Mouse (Mus musculus) mouse trophoblast stem cell (cell line): ENCODE results near the gene Dnmbp.
"Not testable (repeated sequence)": the region's sequence is repeated elsewhere in the genome, so short reads cannot be mapped to it uniquely, and the experiment has no call there.

ENCODE experiments used
- in situ Hi-C, 2 experiments: fragments of 300-500 bp; cut with MseI, MboI; formaldehyde crosslinking; loops; 2 replicates in 1 of 2; 3 replicates in 1 of 2; pipeline ENCODE4 v1.15.1; 2025

Dnmbp gene

DNA sequence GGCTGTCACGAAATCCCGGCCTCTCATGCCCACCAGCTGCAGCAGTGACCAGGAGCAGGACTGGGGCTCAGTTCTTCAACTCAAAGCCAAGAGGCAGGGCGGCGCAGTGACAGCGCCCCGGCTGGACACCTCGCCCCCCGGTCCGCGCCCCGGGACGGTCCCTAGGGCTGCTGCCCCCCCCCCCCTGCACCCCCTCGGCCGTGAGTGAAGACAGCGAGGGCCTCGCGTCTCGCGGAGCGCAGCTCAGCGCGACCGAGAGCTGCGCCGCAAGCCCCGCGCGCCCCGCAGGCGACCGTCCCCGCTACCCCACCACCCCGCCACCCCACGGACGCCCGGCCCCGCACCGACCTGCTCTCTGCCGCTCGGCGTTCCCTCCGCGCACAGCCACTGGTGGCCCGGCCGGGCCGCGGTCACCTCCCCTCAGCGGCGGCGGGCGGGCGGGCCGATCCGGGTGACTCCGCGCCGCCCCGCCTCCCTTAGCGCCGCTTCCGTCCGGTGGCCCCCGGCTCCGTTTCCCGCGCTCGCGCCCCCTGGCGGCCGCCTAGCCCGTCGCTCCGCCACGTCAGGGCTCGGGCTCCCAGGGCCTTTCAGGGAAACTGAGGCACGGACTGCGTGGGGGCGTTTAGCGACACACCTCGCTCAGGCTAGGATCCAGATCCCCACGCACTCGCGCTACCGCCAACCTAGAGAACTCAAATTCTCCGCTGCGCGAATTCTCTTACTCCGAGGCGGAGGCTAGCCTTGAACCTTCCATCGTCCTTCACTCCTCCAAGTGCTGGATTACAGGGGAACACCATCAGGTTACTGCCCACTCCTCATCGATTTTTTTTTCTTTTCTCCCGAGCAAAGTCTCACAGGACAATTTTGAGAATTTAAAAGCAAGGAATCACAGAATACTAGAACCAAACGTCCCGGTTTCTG is at the start of gene Dnmbp:
Dnmbp (minus strand) TSS at position 423 of the 921 bp plus-strand sequence.
- in situ Hi-C loops: no loop called here

DNA sequence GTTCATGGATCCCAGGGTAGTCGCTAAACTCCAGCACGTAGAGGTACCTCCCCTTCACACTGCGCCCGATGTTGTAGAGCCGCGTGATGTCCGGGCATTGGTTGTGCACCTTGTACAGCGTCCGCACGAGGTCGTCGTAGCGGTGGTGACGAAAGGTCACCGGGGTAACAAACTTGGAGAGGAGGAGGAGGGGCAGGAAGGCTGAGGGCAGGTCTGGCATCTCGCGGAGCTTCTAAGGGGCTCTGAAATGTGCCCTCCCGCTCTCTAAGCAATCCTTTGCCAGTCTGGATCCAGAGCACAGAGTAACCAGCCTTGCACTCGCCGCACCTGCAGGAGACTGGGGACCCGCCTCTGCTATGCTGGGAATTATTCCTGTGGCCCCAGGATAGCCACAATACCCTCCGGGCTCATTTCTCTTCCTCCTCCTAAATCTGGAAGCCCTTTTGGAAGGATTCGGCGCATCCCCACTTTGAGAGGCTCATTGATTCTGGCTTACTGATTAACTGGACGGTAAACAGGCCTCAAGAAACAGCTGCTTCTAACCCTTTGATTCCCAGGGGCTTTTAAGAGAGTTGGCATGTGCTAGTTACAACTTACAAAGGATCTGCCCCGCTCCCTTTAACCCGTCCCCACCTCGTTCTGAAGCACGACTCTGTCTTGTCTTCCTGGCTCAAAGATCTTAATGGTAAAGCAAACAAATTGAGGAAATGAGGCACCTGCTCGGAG is 46.2 kb upstream of the Dnmbp start, which contains the start of gene Cpn1:
Cpn1 (minus strand) TSS at position 488 of the 726 bp plus-strand sequence.
- in situ Hi-C loops: no loop called here

DNA sequence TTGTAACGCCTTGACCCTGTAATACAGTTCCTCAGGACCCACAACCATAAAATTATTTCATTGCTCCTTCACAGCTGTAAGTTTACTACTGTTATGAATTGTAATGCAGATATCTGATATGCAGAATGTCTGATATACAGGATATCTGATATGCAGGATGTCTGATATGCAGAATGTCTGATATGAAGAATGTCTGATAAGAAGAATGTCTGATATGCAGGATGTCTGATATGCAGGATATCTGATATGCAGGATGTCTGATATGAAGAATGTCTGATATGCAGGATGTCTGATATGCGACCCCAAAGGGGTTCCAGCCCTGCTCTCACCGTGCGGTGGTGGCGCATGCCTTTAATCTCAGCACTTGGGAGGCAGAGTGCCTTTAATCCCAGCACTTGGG is 42.0 kb upstream of the Dnmbp start:
- in situ Hi-C loops: no loop called here

DNA sequence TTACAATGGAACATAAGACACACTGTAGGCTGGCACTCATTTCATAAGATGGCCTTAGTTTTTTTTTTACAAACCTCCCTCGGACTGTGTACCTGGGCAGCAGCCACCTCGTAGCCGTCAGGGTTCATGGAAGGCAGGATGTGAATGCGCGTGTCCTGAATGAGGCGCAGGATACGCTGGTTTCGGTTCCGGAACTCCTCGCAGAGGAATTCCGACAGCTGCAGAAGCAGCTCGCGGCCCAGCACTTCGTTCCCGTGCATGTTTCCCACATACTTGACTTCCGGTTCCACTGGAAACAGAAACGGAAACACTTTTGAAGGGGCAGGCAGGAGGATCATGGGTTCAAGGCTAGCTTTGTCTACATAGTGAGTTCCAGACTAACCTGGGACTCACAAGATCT is 40.7 kb upstream of the Dnmbp start:
- in situ Hi-C loops: no loop called here

DNA sequence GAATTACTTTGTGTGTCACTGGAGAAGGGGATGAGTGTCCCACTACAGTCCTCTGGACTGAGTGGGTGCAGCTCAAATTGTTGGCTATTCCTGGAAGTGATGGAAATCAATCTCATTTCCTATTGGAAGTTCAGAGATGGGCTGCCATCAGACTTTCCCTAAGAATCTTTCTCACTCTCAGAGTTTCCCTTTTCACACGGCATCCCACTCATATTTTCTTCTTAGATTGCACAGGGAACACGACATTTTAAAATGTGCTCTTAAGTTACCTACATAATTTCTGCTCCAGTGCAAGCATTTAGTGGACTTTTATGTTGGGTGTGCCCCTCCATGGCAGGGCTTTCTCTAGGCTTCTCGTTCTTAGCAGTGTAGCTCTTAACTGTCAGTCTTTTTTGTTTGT is 37.8 kb upstream of the Dnmbp start:
- in situ Hi-C loops: no loop called here

GRCm38 (mm10) chr19:43976661-43977060 is 36.7 kb upstream of the Dnmbp start:
- in situ Hi-C loops: no loop called here

- in situ Hi-C loops: no loop called here
Observed at GRCm38 (mm10) chr19:43974221-43974620, 34.2 kb upstream of the Dnmbp start.

DNA sequence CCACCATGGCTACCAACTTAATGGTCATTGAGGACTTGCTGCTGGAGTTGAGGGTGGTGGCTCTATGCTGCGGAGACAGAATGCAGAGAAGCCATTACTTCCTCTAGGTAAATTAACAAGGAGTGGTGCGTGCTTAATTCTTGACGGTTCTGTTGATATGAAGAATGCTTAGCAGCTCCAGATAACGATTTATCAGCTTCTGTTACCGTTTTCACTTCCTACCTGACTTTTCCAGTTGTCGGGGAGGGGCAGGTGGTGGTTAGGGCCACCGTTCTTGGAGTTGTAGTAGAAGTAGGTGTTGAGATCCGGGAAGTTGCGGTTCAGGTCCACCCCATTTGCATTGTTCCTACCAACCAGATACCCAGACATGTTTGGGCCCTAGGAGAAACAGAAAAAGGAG is 33.7 kb upstream of the Dnmbp start:
- in situ Hi-C loops: no loop called here

DNA sequence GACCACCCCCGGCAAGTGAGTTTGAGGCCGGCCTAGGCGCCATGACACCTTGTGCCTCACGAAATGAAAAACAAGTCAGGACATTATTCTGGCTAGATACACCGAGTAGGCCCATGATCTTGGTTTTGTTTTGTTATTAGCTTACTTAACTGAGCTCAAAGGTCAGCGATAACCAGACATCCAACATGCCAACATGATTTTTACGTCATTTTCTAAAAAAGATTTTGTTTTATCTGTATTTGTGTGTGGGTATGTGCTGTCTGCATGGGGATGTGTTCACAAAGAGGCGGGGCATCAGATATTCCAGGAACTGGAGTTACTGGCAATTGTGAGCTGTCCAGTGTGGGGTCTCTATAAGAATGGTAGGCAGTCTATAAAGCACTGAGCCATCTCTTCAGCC is 32.1 kb upstream of the Dnmbp start:
- in situ Hi-C loops: no loop called here

- in situ Hi-C loops: no loop called here
Observed at GRCm38 (mm10) chr19:43968436-43969026, 28.5 kb upstream of the Dnmbp start.

DNA sequence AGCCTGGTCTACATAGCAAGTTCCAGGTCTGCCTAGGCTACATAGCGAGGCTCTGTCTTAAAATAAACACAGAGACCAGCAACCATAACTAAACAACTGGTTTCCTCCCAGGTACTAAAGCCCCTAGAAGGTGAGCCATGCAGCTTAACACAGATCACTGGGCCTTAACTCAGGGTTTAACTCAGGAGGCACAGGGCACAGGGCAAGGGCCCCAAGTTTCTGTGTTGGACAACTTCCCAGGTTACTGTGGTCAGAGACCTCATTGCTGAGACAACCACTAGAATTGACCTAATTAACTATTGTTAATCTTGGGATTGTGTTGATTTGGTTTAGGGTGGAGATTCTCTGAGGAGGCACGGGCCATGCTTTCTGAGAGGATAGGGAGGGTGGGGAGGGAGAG is 26.5 kb upstream of the Dnmbp start:
- in situ Hi-C loops: no loop called here

GRCm38 (mm10) chr19:43965496-43966085 is 25.6 kb upstream of the Dnmbp start:
- in situ Hi-C loops: no loop called here

GRCm38 (mm10) chr19:43962795-43963194 is 22.8 kb upstream of the Dnmbp start:
- in situ Hi-C loops: no loop called here

DNA sequence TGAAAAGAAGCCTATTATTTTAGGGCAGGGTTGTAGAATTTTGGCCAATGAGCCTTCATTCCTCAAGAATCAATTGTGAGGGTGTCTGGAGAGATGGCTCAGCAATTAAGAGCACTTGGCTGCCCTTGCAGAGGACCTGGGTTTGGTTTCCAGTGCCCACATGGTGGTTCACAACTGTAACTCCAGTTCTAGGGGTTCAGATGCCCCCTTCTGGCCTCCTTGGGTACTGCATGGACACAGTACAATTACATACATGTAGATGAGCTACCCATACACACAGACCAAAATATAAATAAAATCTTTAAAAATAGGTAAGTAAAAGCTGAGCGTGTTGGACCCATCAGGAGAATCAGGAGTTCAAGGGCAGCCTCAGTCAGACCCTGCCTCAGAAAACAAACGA is 21.2 kb upstream of the Dnmbp start:
- in situ Hi-C loops: no loop called here

GRCm38 (mm10) chr19:43960014-43960413 is 20.0 kb upstream of the Dnmbp start:
- in situ Hi-C loops: no loop called here

GRCm38 (mm10) chr19:43959162-43959561 is 19.2 kb upstream of the Dnmbp start:
- in situ Hi-C loops: loop anchor here in 1 of 2 experiments (5.0 kb wide), 1 partner anchor 127 kb away; no protein-coding TSS in a partner anchor

DNA sequence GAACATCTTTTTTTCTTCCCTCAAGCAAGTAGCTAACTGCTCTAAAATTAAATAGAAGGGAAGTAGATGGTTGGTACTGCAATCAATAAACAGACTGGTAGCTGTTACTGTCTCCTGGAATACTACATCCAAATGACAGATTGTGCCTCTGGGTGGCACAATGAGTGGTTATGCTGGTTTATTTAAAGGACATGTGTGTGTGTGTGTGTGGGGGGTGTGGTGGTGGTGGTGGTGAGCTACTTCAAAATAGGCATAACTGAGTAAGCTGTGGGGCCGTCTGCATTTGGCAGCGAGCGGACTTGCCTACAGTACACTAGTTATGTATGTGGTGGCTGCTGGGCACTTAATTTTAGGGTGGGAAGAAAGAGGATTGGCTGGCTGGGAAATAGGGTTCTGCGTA is 17.9 kb upstream of the Dnmbp start:
- in situ Hi-C loops: loop anchor here in 1 of 2 experiments (5.0 kb wide), 1 partner anchor 126 kb away; no protein-coding TSS in a partner anchor

DNA sequence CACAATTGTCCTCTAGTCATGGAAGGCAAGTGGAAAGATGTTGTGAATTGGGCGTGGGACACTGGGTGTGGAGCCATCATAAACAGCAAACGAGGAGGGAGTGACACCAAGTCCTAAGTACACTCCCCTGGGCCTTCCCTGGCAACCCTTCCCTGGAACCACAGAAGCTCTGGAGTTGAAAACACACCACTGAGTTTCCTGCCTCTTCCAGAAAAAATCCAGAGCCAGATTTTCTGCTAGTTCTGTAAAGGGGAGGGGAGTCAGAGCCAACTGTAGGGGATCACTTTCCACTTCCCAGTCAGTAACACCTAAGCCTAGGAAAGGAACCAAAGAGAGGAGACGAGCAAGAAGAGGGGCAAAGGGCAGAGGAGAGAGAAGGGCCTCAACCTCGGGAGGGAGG is 17.4 kb upstream of the Dnmbp start:
- in situ Hi-C loops: loop anchor here in 1 of 2 experiments (5.0 kb wide), 1 partner anchor 125 kb away; no protein-coding TSS in a partner anchor

DNA sequence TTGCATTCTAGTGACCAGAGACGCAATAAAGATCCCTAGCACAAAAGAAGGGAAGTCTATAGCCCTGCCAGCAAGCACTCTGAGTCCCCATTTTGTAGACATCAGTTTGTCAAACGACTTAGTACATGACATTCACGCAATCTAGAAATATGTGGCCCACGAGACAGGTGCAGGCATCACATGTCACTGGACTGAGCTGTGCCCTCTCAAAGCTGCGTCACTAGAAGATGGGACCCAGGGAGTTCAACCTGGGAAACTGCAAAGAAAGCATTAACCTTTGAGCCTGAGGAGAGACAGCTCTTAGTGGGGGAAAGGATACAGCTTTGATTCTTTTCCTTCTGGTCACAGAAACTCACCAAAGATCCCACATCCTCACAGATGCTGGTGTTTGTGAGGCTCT is 15.3 kb upstream of the Dnmbp start:
- in situ Hi-C loops: loop anchor here in 1 of 2 experiments (5.0 kb wide), 1 partner anchor 123 kb away; no protein-coding TSS in a partner anchor

- in situ Hi-C loops: loop anchor here in 1 of 2 experiments (5.0 kb wide), 1 partner anchor 123 kb away; no protein-coding TSS in a partner anchor
Observed at GRCm38 (mm10) chr19:43954864-43955263, 14.9 kb upstream of the Dnmbp start.

- in situ Hi-C loops: not testable (repeated sequence)
Observed at GRCm38 (mm10) chr19:43952936-43953335, 12.9 kb upstream of the Dnmbp start.
